Mouse (Mus musculus) intestine, embryonic 15.5 days (tissue): ENCODE measurements around the gene Adam33. TPM values are rescaled to one million over a fixed set of nuclear protein-coding genes. Genes with fewer than 3 reads are reported as not detected.

ENCODE experiments used
- polyA plus RNA-seq: library from polyadenylated mRNA; unstranded; fragments of >200 nt; fragmentation: Nextera tagmentation; extraction: Ambion mirVana; gene quantifications from 2 replicates; pipeline ENCODE4 v1.2.1, GENCODE M21; 2015

Adam33 gene
- polyA plus RNA-seq, 1 experiment from 2014 or later = 3.3 TPM

Other genes starting within 250 kb of the Adam33 start
- 25.4 and 25.9 TPM in 2 replicates for gene 4930402H24Rik, start 157.4 kb downstream of the Adam33 start, polyA plus RNA-seq
- 4.4 and 5.2 TPM in 2 replicates for gene Atrn, start 157.3 kb downstream of the Adam33 start, polyA plus RNA-seq
- gene Gfra4, start 20.7 kb downstream of the Adam33 start, polyA plus RNA-seq = 8.8 and 9.6 TPM in 2 replicates
- gene Siglec1, start 23.0 kb upstream of the Adam33 start, polyA plus RNA-seq = 0.24 and 0.35 TPM in 2 replicates
- 9.1 and 9.7 TPM in 2 replicates for gene Hspa12b, start 63.5 kb upstream of the Adam33 start, polyA plus RNA-seq
- gene Gm11037, start 69.7 kb upstream of the Adam33 start, polyA plus RNA-seq = not detected in 2 replicates
- gene 1700037H04Rik, start 96.3 kb upstream of the Adam33 start, polyA plus RNA-seq = 98.6 and 110 TPM in 2 replicates
- gene Cenpb, start 116.3 kb upstream of the Adam33 start, polyA plus RNA-seq = 12.5 and 12.6 TPM in 2 replicates
- gene Cdc25b, start 123.1 kb upstream of the Adam33 start, polyA plus RNA-seq = 44.6 and 49.8 TPM in 2 replicates
- 3.9 and 4.3 TPM in 2 replicates for gene Spef1, start 123.5 kb upstream of the Adam33 start, polyA plus RNA-seq
- 22.0 and 26.1 TPM in 2 replicates for gene Ap5s1, start 143.3 kb upstream of the Adam33 start, polyA plus RNA-seq
- 22.1 and 25.7 TPM in 2 replicates for gene Mavs, start 170.2 kb upstream of the Adam33 start, polyA plus RNA-seq
- gene Pank2, start 198.7 kb upstream of the Adam33 start, polyA plus RNA-seq = 28.0 and 35.4 TPM in 2 replicates